In genomic region chr16:25683531-25684248, GRCm38 (mm10) we compare ENCODE assay signal across 9 mouse cellular contexts. TPM values are rescaled to one million over a fixed set of nuclear protein-coding genes. Genes with fewer than 3 reads are reported as not detected.
DNase-seq lines count a peak whose midpoint lies in the region; ATAC-seq and TF ChIP-seq lines count a peak whose summit lies in the region.
"Had no signal": no experiment of that assay in that cellular context is flagged by ENCODE, and none has a peak within 500 bp of the region (broad histone marks: within the 10 kb centered on the region; RNA-seq: fewer than 3 reads in every experiment).

Trp63 (plus strand) TSS chr16:25683763.

- H3K9me3 ChIP-seq in heart, embryonic 13.5 days: no peaks in the 10 kb centered on the region
- H3K9me3 ChIP-seq in limb, embryonic 14.5 days (ENCODE audit: control insufficient read depth, low read length): no peaks in the 10 kb centered on the region
- H3K9me3 ChIP-seq: lung, embryonic 15.5 days had no signal

- 0 out of 2 replicates have a peak within 1 kb of the TSS, but pooled peaks have one; percentile 36 for H3K27ac ChIP-seq in heart, embryonic 13.5 days (replicated peaks)
- H3K27ac ChIP-seq in limb, embryonic 14.5 days (replicated peaks; ENCODE audit: low read depth, low read length): no peak within 1 kb of the TSS
- H3K27ac ChIP-seq: lung, embryonic 15.5 days had no signal

- peak within 1 kb of the TSS; percentile 34 for H3K4me3 ChIP-seq in heart, embryonic 13.5 days
- H3K4me3 ChIP-seq in limb, embryonic 14.5 days (replicated peaks; ENCODE audit: low read length): no peak within 1 kb of the TSS
- H3K4me3 ChIP-seq: lung, embryonic 15.5 days had no signal

- no peaks in the 10 kb centered on the region for H3K27me3 ChIP-seq in heart, embryonic 13.5 days (replicated peaks)
- H3K27me3 ChIP-seq in limb, embryonic 14.5 days (ENCODE audit: control insufficient read depth, insufficient read depth, low read length): no peaks in the 10 kb centered on the region
- H3K27me3 ChIP-seq: lung, embryonic 15.5 days had no signal

- peak within 1 kb of the TSS; percentile 65 for H3K4me2 ChIP-seq in heart, embryonic 13.5 days
- H3K4me2 ChIP-seq in limb, embryonic 14.5 days (replicated peaks; ENCODE audit: low read depth, low read length, severe bottlenecking): no peak within 1 kb of the TSS; the same call in 1 of the 2 replicates
- H3K4me2 ChIP-seq: lung, embryonic 15.5 days had no signal

- no peak for DNase-seq in heart, postnatal 25 days (ENCODE audit: low spot score)
- DNase-seq in Muller cell, postnatal 12 days (ENCODE audit: inconsistent ontology term): peak; percentile 29
- DNase-seq in gastrocnemius, postnatal 10 days: no peak
- DNase-seq in limb, embryonic 14.5 days (ENCODE audit: low spot score): no peak
- DNase-seq in MN1 (ENCODE audit: low spot score): no peak
- DNase-seq in left cerebral cortex, postnatal 14 days (ENCODE audit: low spot score in 2 of 2): no peak

- no peak for TF ChIP-seq POLR2A in limb, embryonic 14.5 days (IDR thresholded peaks at IDR 0.05; ENCODE audit: borderline replicate concordance, extremely low read depth, insufficient read depth, insufficient read length)

- H3K36me3 ChIP-seq in heart, embryonic 13.5 days: no peaks in the 10 kb centered on the region
- no peaks in the 10 kb centered on the region for H3K36me3 ChIP-seq in limb, embryonic 14.5 days (ENCODE audit: control insufficient read depth, insufficient read depth, low read length)
- H3K36me3 ChIP-seq: lung, embryonic 15.5 days had no signal

- H3K9ac ChIP-seq in heart, embryonic 13.5 days: no peak within 1 kb of the TSS; the same call in 1 of the 2 replicates
- H3K9ac ChIP-seq in limb, embryonic 14.5 days (ENCODE audit: low read depth, low read length, severe bottlenecking): no peak within 1 kb of the TSS
- H3K9ac ChIP-seq: lung, embryonic 15.5 days had no signal

- peaks cover 5% of the 10 kb centered on the region for H3K4me1 ChIP-seq in heart, embryonic 13.5 days
- peaks cover 4% of the 10 kb centered on the region; the same call in 1 of the 2 replicates for H3K4me1 ChIP-seq in limb, embryonic 14.5 days (ENCODE audit: control insufficient read depth, insufficient read depth, low read length)
- H3K4me1 ChIP-seq: lung, embryonic 15.5 days had no signal

- ATAC-seq in heart, embryonic 13.5 days (ENCODE audit: extremely low read depth, insufficient number of reproducible peaks, low FRiP score, low TSS enrichment): no peak
- ATAC-seq in limb, embryonic 14.5 days (ENCODE audit: low FRiP score, low read depth): no peak
- no peak for ATAC-seq in CD4-positive, CD25-positive, alpha-beta regulatory T cell, adult 4 months

- 30% methylated on average over 7 of the region's 8 CpGs for WGBS in heart, embryonic 13.5 days
- 33% methylated on average over 8 of the region's 8 CpGs for WGBS in limb, embryonic 14.5 days

- intact Hi-C loops in heart, postnatal 25 days (cut with DNase I): loop anchor here (10.0 kb wide), 1 partner anchor 261 kb away; no protein-coding TSS in a partner anchor
- intact Hi-C loops in left cerebral cortex, postnatal 14 days (cut with DNase I): no loop called here

RNA-seq across cellular contexts. Expression of gene Trp63, which starts in this region (rescaled TPM):
- polyA plus RNA-seq in heart, embryonic 13.5 days (2015; fragmentation: Nextera tagmentation; extraction: Ambion mirVana): 0.38 and 0.78 TPM in 2 replicates
- total RNA-seq in heart, postnatal 25 days (2021): under 1 TPM; 0.28 to 0.62 TPM
- total RNA-seq in gastrocnemius, postnatal 10 days (2021): 10 to 100 TPM; 10.5 to 12.0 TPM
- polyA plus RNA-seq in limb, embryonic 14.5 days (2012; rRNA removed): 27.6 TPM in 2 replicates
- 54.3 and 58.6 TPM in 2 replicates for polyA plus RNA-seq in limb, embryonic 14.5 days (2014; fragmentation: Nextera tagmentation; extraction: Ambion mirVana)
- not detected for polyA plus RNA-seq in CD4-positive, CD25-positive, alpha-beta regulatory T cell, adult 4 months (2017; shearing (Covaris generic))
- under 1 TPM; 0.57 to 0.88 TPM for total RNA-seq in left cerebral cortex, postnatal 14 days (2021)

Comparison
In these comparisons a context has a peak if more than half of its experiments do, and no peak if none do; other contexts are left out.
1. RNA of gene Trp63 (total RNA-seq): 10.5 to 12.0 TPM in gastrocnemius, postnatal 10 days; 0.57 to 0.88 TPM in left cerebral cortex, postnatal 14 days and 0.28 to 0.62 TPM in heart, postnatal 25 days; every median in the first group is over 4 times any median in the second.
2. RNA of gene Trp63 (polyA plus RNA-seq): 27.6 to 58.6 TPM in limb, embryonic 14.5 days; 0.38 to 0.78 TPM in heart, embryonic 13.5 days and not detected in CD4-positive, CD25-positive, alpha-beta regulatory T cell, adult 4 months; every median in the first group is over 10 times any median in the second.